Mouse (Mus musculus) heart, postnatal 25 days (tissue): ENCODE measurements around the gene Stip1. TPM values are rescaled to one million over a fixed set of nuclear protein-coding genes. Genes with fewer than 3 reads are reported as not detected.
"Not testable (repeated sequence)": the region's sequence is repeated elsewhere in the genome, so short reads cannot be mapped to it uniquely, and the experiment has no call there.

ENCODE experiments used
- DNase-seq: peaks from one replicate; pipeline ENCODE4 v3.0.0; 2022; ENCODE audit warnings: low spot score
- intact Hi-C: fragments of 180-260 bp; cut with DNase I; formaldehyde crosslinking; loops from one replicate; pipeline ENCODE4 v1.15.1; 2025
- total RNA-seq, 2 experiments: library from RNA; stranded (reverse); gene quantifications; 2 replicates each; pipeline ENCODE4 v1.2.3; 2021

Gene Stip1
- total RNA-seq, 2 experiments from 2014 or later, result 110 to 129 TPM

DNA sequence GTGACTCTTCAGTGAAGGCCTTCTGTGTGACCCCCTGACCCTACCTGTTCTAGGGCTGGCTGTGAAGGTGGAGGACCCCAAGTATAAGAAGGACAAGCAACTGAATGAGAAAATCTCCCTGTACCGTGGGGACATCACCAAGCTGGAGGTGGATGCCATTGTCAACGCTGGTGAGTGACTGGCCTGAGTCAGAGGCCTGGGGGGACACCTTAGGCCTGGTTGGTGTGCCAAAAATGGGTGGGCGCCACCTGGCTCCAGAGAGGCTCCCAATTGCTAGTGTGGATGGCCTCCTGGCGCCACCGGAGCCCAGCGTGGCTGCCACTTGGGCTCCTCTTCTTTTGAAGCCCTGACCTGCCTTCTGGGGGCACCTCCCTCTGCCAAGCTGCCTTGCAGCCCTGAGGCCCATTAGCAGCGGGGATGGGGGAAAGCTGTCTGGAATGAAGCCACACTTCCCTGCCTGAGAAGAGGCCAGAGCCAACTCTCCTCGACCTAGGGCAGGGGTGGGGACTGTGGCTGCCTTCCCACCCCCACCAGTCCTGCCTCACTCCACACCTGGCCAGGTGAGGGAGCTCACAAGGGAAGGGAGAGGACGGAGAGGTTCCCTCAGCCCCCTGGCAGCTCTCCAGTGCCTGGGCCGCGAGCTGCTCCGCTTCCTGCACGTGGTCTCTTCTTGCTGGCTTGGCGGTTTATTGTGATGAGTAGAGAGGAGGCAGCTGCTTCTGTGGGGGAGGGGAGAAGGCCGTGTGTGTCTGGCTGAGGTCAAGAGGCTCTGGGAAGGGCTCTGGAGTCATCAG is 26.5 kb upstream of the Stip1 start:
- intact Hi-C loops, result loop anchor here (10.0 kb wide), 2 partner anchors 279 to 369 kb away; partner anchors contain the start of gene Mark2
- no peak for DNase-seq

DNA sequence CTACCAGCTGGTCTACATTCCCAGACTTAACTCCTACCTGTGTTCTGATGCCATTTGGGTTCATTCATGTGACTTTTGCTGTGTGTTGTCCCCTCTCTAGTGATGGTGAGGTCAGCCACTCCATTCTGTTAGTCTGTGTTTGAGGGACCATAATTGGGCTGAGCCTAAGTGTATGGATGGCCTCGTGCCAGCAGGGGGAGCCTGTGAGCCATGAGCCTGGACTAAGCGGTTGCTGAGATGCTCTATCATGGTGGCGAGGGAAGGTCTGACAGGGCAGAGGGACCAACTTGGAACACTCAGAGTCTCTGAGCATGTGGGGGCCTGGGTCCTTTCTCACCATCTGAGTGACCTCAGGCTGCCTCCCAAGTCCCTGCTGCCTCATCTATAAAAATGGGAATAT is 24.8 kb upstream of the Stip1 start:
- intact Hi-C loops, result loop anchor here (1.0 to 10.0 kb wide), 3 partner anchors 132 to 370 kb away; partner anchors contain the start of gene Mark2
- DNase-seq, result peak; percentile 40

DNA sequence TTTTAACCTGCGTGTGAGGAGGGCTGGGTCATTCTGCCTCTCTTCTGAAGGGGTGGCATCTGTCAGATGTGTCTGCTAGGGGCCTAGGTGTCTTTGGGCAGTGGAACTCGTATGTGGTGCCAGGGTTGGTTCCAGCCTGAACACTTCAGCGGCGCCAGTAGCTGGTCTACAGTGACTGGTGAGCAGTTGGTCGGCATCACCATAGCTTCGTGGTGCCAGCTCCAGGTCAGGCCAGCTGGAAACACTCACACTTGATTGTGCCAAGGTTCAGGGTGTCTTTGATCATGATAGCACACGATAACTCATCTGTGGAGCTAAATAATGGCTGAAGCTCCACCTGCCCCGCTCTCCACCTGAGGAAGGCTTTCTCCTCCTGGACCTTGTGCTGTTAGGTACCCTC is 23.1 kb upstream of the Stip1 start:
- intact Hi-C loops, result loop anchor here (10.0 kb wide), 2 partner anchors 282 to 372 kb away; partner anchors contain the start of gene Mark2
- DNase-seq, result no peak

DNA sequence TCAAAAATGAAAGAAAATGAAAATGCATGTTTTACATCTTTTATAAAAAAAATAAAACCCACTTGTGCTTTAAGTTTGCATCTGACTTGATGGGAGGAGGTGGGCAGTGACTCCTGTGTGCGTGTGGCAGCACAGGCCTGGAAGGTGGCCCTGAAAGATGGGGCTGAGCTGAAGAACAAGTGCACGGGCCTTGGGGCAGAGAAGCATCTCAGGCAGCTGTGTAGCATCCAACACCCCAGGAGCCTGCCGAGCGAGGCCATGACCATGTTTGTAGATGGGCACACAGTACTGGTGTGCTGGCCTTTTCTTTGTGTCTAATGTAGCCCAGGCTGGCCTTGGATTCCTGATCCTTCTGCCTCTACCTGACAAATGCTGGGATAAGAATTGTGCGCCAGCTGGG is 22.3 kb upstream of the Stip1 start:
- DNase-seq, result no peak
- intact Hi-C loops, result loop anchor here (10.0 kb wide), 2 partner anchors 283 to 373 kb away; partner anchors contain the start of gene Mark2

GRCm38 (mm10) chr19:7058541-7058940 is 18.8 kb upstream of the Stip1 start:
- intact Hi-C loops, result no loop called here
- no peak for DNase-seq

DNA sequence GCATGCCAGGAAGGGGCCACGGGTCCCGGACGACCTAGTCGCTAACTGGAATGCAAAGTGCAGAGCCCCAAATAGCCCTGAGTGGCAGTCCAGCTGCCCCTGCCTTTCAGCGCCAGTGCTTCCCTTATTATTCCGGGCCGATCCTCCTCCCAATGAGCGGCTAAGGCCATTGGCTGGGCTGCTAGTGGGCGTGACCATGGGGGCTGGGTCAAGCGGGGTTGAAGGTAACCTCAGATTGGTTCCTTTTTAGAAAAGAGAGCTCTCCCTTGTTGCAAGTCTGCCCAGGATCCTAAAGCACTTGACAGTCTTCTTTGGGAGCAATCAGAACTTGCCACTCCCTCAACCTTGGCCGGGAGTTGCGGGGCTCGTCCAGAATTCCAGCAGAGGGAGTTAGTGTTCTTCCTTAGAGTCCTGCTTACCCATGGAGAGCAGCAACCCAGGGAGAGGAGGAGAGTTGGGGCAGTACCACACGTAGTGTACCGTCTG is 18.0 kb upstream of the Stip1 start:
- intact Hi-C loops, result no loop called here
- DNase-seq, result peak; percentile 79

GRCm38 (mm10) chr19:7057126-7057721 is 17.5 kb upstream of the Stip1 start:
- intact Hi-C loops, result no loop called here
- no peak for DNase-seq

DNA sequence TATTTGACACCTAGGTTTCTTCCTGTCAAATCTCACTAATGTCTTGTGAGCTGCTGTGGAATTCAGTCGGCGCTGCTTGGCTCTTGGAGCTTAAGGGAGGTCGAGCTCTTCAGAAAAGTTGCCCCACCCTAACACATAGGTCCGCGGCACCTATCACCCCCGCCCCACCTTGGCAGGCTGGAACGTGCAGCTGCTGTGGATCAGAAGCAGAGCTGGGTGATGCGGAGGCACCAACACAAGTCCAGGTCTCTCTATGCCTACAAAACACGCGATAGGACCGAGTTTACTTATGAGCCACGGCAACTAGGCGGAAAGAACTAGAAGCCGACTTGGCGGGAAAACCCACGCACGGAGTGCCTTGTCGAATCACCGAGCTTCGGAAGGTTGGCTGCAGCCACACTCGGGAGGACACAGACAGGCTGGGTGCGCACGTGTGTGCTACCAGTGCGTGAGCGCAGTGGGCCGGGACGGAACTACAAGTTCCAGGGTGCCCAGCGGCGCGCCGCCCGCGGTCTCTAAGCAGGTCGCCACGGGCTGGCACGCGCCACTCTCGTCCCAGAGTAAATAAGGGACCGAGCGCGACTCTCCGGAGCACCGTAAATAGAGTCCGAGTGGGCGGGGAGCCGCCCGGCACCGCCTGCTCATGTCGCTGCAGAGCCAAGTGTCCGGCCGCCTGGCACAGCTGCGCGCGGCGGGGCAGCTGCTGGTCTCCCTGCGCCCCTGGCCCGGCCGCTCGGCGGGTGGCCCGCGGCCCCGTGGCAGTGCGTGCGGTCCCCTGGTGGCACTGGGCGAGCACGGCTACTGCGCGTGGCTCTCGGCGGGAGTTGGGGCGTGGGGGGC is 16.7 kb upstream of the Stip1 start, which contains the start of gene Macrod1:
TSS of gene Macrod1 (plus strand) at position 563 of the 840 bp plus-strand sequence.
- DNase-seq, result peak; percentile 60
- intact Hi-C loops, result no loop called here

DNA sequence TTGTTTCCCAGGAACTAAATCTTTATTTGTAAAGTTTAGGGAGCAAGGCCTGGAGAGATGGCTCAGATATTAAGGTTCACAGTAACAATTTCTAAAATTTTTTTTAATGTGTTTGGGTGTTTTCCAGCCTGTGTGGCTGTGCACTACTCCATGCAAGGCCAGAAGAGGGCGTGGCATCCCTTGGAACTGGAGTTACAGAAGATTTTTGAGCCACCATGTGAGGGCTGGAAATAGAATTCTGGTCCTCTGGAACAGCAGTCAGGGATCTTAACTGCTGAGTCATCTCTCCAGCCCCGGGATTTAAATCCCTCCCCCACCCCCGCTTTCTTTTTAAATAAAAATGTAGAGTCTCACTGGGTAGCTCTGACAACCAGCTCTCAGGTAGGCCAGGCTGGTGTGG is 15.4 kb upstream of the Stip1 start:
- intact Hi-C loops, result no loop called here
- no peak for DNase-seq

- no peak for DNase-seq
- intact Hi-C loops, result no loop called here
These were observed 15.0 kb upstream of the Stip1 start for GRCm38 (mm10) chr19:7054772-7055171.

DNA sequence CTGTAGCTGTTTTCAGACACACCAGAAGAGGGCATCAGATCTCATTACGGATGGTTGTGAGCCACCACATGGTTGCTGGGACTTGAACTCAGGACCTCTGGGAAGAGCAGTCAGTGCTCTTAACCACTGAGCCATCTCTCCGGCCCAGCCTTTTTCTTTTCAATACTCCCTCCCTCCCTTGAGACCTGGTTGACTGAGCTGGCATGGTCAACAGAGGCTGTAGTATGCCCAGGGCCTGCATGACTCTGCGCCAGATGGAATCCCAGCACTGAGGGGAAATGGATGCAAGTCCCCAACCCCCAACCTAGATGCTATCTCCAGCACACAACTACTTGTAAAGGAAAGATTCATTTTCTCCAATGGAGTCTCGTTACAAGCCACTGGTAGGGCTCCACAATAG is 13.6 kb upstream of the Stip1 start:
- intact Hi-C loops, DNase-seq: not testable (repeated sequence)

- intact Hi-C loops, result no loop called here
- no peak for DNase-seq
These were observed 4.9 kb upstream of the Stip1 start for GRCm38 (mm10) chr19:7044706-7045105.

DNA sequence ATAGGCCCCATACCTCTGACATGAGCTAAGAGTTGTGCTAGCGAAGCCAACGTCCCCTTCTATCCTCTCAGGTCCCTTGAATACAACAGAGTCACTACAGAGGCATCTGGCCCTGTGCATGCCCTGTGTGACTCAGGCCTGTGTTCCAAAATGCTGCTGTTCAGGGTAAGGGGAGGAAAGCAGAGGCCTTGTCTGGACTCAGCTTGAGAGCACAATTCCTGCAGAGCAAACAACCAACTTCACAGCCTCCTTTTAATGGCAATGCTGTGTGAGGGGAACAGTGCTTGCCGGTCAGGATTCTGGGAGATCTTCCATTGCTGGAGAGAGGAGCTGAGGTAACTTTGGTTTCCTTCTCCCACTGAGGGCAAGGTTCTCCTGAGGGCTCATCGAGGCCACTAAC is 4.5 kb upstream of the Stip1 start:
- intact Hi-C loops, result no loop called here
- DNase-seq, result no peak

GRCm38 (mm10) chr19:7041171-7041570 is 1.4 kb upstream of the Stip1 start:
- intact Hi-C loops, result no loop called here
- DNase-seq, result no peak

- no peak for DNase-seq
- intact Hi-C loops, result no loop called here
These were observed 917 bp upstream of the Stip1 start for GRCm38 (mm10) chr19:7040637-7041130.

- DNase-seq, result no peak
- intact Hi-C loops, result loop anchor here (5.0 kb wide), 1 partner anchor 42 kb away; the partner anchor contains the start of genes Nudt22 and Trpt1
These were observed 563 bp downstream of the Stip1 start for GRCm38 (mm10) chr19:7039088-7039720.

GRCm38 (mm10) chr19:7034006-7034405 is 5.8 kb downstream of the Stip1 start:
- intact Hi-C loops, result no loop called here
- DNase-seq, result no peak

- DNase-seq, result no peak
- intact Hi-C loops, result no loop called here
These were observed 10.2 kb downstream of the Stip1 start for GRCm38 (mm10) chr19:7029531-7029930.

GRCm38 (mm10) chr19:7020224-7020641 is 19.5 kb downstream of the Stip1 start:
- DNase-seq, result no peak
- intact Hi-C loops, result loop anchor here (2.0 to 5.0 kb wide), 3 partner anchors 43 to 531 kb away; partner anchors contain the start of genes Catsperz and Plcb3
